Mouse (Mus musculus): ENCODE measurements around the gene Aox1. TPM values are rescaled to one million over a fixed set of nuclear protein-coding genes. Genes with fewer than 3 reads are reported as not detected.

The Aox1 gene
- total RNA-seq, 2 experiments from 2014 or later: 1.6 to 1.7 TPM

- intact Hi-C loops (cut with DNase I): no loop called here
- DNase-seq (ENCODE audit: low spot score in 2 of 2): no peak
Observed at GRCm38 (mm10) chr1:58058846-58059245, 29.1 kb downstream of the Aox1 start.

DNA sequence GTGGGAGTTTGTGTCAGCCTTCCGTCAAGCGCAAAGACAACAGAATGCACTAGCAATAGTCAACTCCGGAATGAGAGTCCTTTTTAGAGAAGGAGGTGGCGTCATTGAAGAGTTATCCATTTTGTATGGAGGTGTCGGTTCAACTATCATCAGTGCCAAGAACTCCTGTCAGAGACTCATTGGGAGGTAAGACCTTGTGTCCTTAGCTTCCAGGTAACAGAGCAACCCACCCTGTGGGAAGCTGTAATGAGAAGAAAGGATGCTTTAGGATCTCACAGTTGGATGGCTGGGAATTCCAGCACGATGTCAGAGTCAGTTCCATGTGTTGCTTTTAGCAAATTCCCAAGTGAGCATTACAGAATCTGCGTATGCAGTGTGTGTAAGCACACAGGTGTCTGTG is 32.4 kb downstream of the Aox1 start:
- intact Hi-C loops (cut with DNase I): no loop called here
- DNase-seq (ENCODE audit: low spot score in 2 of 2): no peak

- no peak for DNase-seq (ENCODE audit: low spot score in 2 of 2)
- intact Hi-C loops (cut with DNase I): no loop called here
Observed at GRCm38 (mm10) chr1:58065151-58065550, 35.4 kb downstream of the Aox1 start.

DNA sequence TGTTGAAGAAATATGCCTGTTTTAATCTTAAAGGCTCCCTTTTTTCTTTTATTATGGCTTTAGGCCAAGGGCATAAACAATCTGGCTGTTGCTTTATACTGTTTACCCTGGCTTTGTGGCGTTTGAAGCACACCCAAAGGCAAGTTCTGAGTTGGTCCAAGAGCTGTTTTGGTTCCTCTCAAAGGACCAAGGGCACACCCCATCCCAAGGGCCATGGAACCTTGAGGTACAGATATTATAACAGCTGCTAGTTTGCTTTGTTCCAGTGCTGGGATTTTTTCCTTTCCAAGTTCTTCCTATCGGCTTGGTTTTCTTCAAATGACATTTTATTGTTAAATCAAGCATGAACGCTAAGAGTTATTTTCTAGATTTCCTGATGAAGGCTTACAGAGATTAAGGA is 35.9 kb downstream of the Aox1 start:
- intact Hi-C loops (cut with DNase I): no loop called here
- DNase-seq (ENCODE audit: low spot score in 2 of 2): no peak

GRCm38 (mm10) chr1:58069181-58069580 is 39.5 kb downstream of the Aox1 start:
- DNase-seq (ENCODE audit: low spot score in 2 of 2): no peak
- intact Hi-C loops (cut with DNase I): no loop called here

GRCm38 (mm10) chr1:58070091-58070490 is 40.4 kb downstream of the Aox1 start:
- intact Hi-C loops (cut with DNase I): no loop called here
- DNase-seq (ENCODE audit: low spot score in 2 of 2): peak; percentile 11 to 48

- DNase-seq (ENCODE audit: low spot score in 2 of 2): no peak
- intact Hi-C loops (cut with DNase I): no loop called here
Observed at GRCm38 (mm10) chr1:58071006-58071405, 41.3 kb downstream of the Aox1 start.

- intact Hi-C loops (cut with DNase I): no loop called here
Observed at GRCm38 (mm10) chr1:58071509-58071908, 41.8 kb downstream of the Aox1 start.

GRCm38 (mm10) chr1:58072416-58072815 is 42.7 kb downstream of the Aox1 start:
- intact Hi-C loops (cut with DNase I): no loop called here

More at GRCm38 (mm10) chr1:58071509-58071908, 41.8 kb downstream of the Aox1 start:
- no peak for DNase-seq (ENCODE audit: low spot score in 2 of 2)

GRCm38 (mm10) chr1:58072991-58073730 is 43.4 kb downstream of the Aox1 start:
- DNase-seq (ENCODE audit: low spot score in 2 of 2): no peak
- intact Hi-C loops (cut with DNase I): no loop called here

More at GRCm38 (mm10) chr1:58072416-58072815, 42.7 kb downstream of the Aox1 start:
- no peak for DNase-seq (ENCODE audit: low spot score in 2 of 2)

- intact Hi-C loops (cut with DNase I): no loop called here
- no peak for DNase-seq (ENCODE audit: low spot score in 2 of 2)
Observed at GRCm38 (mm10) chr1:58074266-58074665, 44.5 kb downstream of the Aox1 start.

- DNase-seq (ENCODE audit: low spot score in 2 of 2): no peak
- intact Hi-C loops (cut with DNase I): no loop called here
Observed at GRCm38 (mm10) chr1:58077882-58078281, 48.2 kb downstream of the Aox1 start.

GRCm38 (mm10) chr1:58078390-58078789 is 48.7 kb downstream of the Aox1 start:
- DNase-seq (ENCODE audit: low spot score in 2 of 2): no peak
- intact Hi-C loops (cut with DNase I): no loop called here

- intact Hi-C loops (cut with DNase I): no loop called here
- DNase-seq (ENCODE audit: low spot score in 2 of 2): no peak
Observed at GRCm38 (mm10) chr1:58079689-58080088, 50.0 kb downstream of the Aox1 start.

DNA sequence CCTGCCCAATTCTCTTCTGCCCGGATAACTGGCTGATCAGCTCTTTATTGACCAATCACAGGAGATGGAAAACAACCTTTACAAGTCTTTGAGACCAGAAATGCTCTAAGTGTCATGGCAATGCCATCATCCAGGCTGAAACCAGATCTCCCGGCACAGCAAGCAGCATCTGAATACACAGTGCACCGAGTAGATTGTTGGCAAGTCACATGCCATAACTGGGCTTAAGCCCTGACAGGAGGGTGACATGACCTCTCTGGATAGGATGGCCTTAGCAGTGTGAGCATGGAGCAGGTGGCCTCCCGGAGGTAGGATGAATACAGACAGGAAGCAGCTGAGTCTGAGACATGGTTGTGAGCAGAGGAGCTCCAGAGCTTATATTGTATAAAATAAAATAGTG is 50.7 kb downstream of the Aox1 start:
- intact Hi-C loops (cut with DNase I): no loop called here

GRCm38 (mm10) chr1:58081356-58081755 is 51.6 kb downstream of the Aox1 start:
- intact Hi-C loops (cut with DNase I): no loop called here
- DNase-seq (ENCODE audit: low spot score in 2 of 2): no peak

More for the DNA sequence above, 50.7 kb downstream of the Aox1 start:
- no peak for DNase-seq (ENCODE audit: low spot score in 2 of 2)

GRCm38 (mm10) chr1:58089316-58089715 is 59.6 kb downstream of the Aox1 start:
- intact Hi-C loops (cut with DNase I): no loop called here
- DNase-seq (ENCODE audit: low spot score in 2 of 2): no peak

DNA sequence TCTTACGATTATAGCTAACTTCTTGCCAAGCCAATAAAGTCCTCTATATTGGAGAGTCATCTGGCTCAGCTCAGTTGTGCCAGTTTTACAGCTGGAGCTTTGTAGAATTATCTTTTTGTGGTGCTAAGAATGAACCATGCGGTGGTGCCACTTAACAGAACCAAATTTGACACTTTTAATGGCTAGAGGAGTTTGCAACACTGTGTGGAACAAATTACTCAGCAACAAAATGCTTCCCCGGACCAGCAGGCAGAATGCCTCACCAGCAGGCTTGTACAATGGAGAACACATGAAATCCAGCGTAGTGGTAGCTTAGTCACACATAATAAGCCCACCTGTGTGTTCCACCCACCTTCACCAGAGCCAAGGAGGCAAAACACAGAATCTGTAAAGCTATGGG is 60.5 kb downstream of the Aox1 start:
- intact Hi-C loops (cut with DNase I): no loop called here
- no peak for DNase-seq (ENCODE audit: low spot score in 2 of 2)

DNA sequence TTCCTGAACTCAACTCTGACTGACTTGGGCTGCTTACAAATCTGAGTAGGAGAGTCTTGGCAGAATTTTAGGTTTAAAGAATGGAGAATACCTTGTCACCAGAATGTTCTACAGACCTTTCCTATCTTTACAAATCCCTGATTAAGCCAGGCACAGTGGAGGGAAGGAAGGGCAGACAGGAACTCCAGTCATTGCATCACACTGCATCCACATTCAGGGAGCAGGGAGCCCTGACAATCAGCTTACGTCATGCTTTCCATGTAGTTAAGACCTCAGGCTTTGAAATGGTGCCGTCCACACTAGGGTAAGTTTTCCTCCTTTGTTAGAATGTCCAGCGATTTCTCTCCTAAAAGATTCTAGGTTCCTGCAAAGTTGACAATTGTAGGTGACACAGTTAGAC is 61.5 kb downstream of the Aox1 start:
- intact Hi-C loops (cut with DNase I): no loop called here
- no peak for DNase-seq (ENCODE audit: low spot score in 2 of 2)

GRCm38 (mm10) chr1:58091992-58092560 is 62.3 kb downstream of the Aox1 start:
- DNase-seq (ENCODE audit: low spot score in 2 of 2): no peak
- intact Hi-C loops (cut with DNase I): no loop called here

DNA sequence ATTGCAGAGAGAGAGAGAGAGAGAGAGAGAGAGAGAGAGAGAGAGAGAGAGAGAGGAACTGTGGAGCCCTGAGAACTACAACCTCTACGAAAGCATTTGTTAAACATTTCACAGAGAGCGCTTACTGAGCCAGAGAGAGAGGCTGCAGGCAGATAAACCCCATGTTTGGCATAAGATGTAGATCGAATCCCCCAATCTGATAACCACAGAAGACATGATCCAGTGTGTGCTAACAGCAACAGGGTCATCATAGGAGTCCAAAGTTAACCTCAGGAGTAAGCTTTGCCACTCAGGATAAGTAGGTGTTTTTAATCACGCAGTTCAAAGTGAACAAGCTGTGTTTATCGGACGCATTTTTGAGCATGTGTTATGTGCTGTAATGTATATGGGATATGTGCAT is 67.6 kb downstream of the Aox1 start:
- no peak for DNase-seq (ENCODE audit: low spot score in 2 of 2)
- intact Hi-C loops (cut with DNase I): no loop called here

All from left cerebral cortex, postnatal 14 days (tissue).